Mouse (Mus musculus) monocyte, adult 2 months (primary cell): Measurements from ENCODE around the gene Olfr142.
"Not testable (repeated sequence)": the region's sequence is repeated elsewhere in the genome, so short reads cannot be mapped to it uniquely, and the experiment has no call there.

Source experiments
- DNase-seq, 2 experiments: peaks; one replicate each; pipeline ENCODE4 v3.0.0; 2022; ENCODE audit warnings: low spot score in 2 of 2, low read depth in 1 of 2

The Olfr142 gene

DNA sequence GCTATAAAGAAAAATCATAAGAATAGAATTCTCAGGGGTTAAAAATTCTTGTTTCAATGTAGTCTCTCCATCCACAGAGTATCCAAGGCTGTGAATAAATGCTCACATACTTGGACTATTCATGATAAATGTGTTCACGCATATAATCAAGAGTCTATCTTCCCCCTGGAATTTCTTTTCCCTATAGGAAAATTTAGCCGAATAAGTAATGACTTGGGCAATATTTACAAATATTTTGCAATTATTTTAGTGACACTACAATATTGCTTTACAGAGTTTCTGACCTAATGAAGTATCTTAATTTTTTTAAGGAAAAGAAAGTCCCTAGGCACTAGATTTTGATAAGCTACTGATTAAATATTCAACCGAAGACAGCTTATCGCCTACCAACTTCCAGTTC, at the start of gene Olfr142:
Gene Olfr142 (minus strand): TSS at position 101 of the 400 bp plus-strand sequence.
- no peak for DNase-seq

DNA sequence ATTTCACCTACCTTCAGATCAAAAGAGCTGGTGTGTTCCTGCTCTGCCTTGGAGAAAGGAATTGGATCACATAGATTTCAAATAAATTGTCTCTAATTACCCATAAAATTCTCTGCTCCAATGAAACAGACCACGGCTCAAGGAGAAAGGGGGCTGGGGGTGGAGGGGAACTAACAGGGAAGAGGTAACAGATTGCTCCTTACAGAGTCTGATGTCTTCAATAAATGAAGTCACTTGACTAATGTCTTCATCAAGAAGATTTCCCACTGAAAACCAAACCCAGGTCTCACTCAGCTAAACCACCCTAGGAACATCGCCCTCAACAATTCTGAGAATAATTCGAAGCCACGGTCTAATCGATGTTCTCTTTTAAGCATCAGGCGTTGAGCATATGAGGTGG, 35.3 kb upstream of the Olfr142 start, which contains the start of gene Olfr1272:
Gene Olfr1272 (minus strand): TSS at position 101 of the 400 bp plus-strand sequence.
- DNase-seq: no peak

DNA sequence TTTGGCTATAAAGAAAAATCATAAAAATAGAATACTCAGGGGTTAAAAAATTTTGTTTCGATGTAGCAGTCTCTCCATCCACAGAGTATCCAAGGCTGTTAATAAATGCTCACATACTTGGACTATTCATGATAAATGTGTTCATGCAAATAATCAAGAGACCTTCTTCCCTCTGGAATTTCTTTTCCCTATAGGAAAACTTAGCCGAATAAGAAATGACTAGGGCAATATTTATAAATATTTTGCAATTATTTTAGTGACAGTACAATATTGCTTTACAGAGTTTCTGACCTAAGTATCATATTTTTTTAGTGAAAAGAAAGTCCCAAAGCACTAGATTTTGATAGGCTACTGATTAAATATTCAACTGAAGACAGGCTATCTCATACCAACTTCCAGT, 13.5 kb upstream of the Olfr142 start, which contains the start of gene Olfr1271:
Gene Olfr1271 (minus strand): TSS at position 101 of the 400 bp plus-strand sequence.
- no peak for DNase-seq

DNA sequence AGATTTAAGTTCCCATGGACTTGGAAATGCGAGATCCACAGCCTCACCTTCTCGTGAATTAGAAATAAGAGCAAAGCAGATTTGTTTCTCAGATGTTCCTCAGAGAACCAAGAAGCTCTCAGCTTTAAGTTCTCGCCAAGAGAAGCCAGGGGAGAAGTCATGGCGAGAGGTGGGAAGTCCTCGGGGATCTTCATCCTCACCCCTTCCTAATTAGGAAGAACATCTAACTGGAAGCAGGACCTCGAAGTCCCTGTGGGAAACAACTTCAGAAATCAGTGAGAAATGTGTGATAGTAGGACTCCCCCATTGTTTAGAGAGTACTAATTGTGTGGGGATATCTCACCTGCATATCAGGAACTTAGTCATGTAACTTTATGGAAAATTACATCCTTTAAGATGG, 33.0 kb downstream of the Olfr142 start, which contains the start of gene Olfr1506:
Gene Olfr1506 (minus strand): TSS at position 101 of the 400 bp plus-strand sequence.
- not testable (repeated sequence) for DNase-seq
